8 mouse cellular contexts compared by ENCODE assay signal in genomic region chr6:128102296-128102999, GRCm38 (mm10). TPM values are rescaled to one million over a fixed set of nuclear protein-coding genes. Genes with fewer than 3 reads are reported as not detected.
DNase-seq lines count a peak whose midpoint lies in the region; ATAC-seq and TF ChIP-seq lines count a peak whose summit lies in the region.

No protein-coding gene starts in this region.

- DNase-seq in left cerebral cortex, adult 2 months (ENCODE audit: extremely low spot score in 1 of 2, low spot score in 2 of 2), result no peak
- no peak for DNase-seq in left cerebral cortex, adult 8-10 months (ENCODE audit: low spot score in 2 of 2)
- DNase-seq in embryonic facial prominence, embryonic 14.5 days (ENCODE audit: low spot score), result peak; percentile 39
- DNase-seq in kidney, adult 11 months, result peak; percentile 92
- peak; percentile 89 for DNase-seq in lung, postnatal 10 days
- no peak for DNase-seq in ovary, postnatal 36 days (ENCODE audit: low spot score)

- intact Hi-C loops in left cerebral cortex, adult 2 months (cut with DNase I), result no loop called here

- no peak overlapping the region for H3K9ac ChIP-seq in embryonic facial prominence, embryonic 14.5 days (ENCODE audit: low read depth, low read length)

- no peaks in the 10 kb centered on the region for H3K27me3 ChIP-seq in embryonic facial prominence, embryonic 14.5 days (replicated peaks; ENCODE audit: control insufficient read depth, insufficient read depth, low read length)

- H3K4me3 ChIP-seq in left cerebral cortex, adult 2 months, result no peak overlapping the region
- no peak overlapping the region for H3K4me3 ChIP-seq in embryonic facial prominence, embryonic 14.5 days (ENCODE audit: low read depth, low read length)

- 34% methylated on average over 6 of the region's 6 CpGs for WGBS in embryonic facial prominence, embryonic 14.5 days

- no peak overlapping the region for H3K4me2 ChIP-seq in embryonic facial prominence, embryonic 14.5 days (ENCODE audit: low read depth, low read length)

- H3K27ac ChIP-seq in left cerebral cortex, adult 2 months, result peak overlapping the region; percentile 53
- H3K27ac ChIP-seq in embryonic facial prominence, embryonic 14.5 days (replicated peaks; ENCODE audit: low read depth, low read length), result 0 out of 2 replicates have a peak overlapping the region, but pooled peaks have one; percentile 0

- H3K36me3 ChIP-seq in embryonic facial prominence, embryonic 14.5 days (ENCODE audit: control insufficient read depth, insufficient read depth, low read length), result no peaks in the 10 kb centered on the region

- H3K9me3 ChIP-seq in embryonic facial prominence, embryonic 14.5 days (ENCODE audit: control insufficient read depth, low read length), result no peaks in the 10 kb centered on the region

- H3K4me1 ChIP-seq in embryonic facial prominence, embryonic 14.5 days (ENCODE audit: control insufficient read depth, insufficient read depth, low read length), result peaks cover 51% of the 10 kb centered on the region

- no peak for ATAC-seq in embryonic facial prominence, embryonic 14.5 days (ENCODE audit: low read depth)
- ATAC-seq in monocyte, adult 5-6 weeks (replicated peaks; ENCODE audit: insufficient number of reproducible peaks, low FRiP score, low TSS enrichment, poor library complexity, severe bottlenecking), result no peak
- no peak for ATAC-seq in megakaryocyte progenitor cell, adult 5-6 weeks (replicated peaks; ENCODE audit: poor library complexity)

- no peak for TF ChIP-seq CTCF in left cerebral cortex, adult 2 months (IDR thresholded peaks at IDR 0.05)

RNA-seq across cellular contexts. Expression of gene Tspan9, which starts 40.9 kb away (rescaled TPM):
- total RNA-seq in left cerebral cortex, adult 2 months (2021), result 10 to 100 TPM; 53.0 to 57.6 TPM
- total RNA-seq in left cerebral cortex, adult 8-10 months (2022), result 10 to 100 TPM; 45.6 to 54.7 (median 49.0) TPM
- 130 and 151 TPM in 2 replicates for polyA plus RNA-seq in embryonic facial prominence, embryonic 14.5 days (2014; fragmentation: Nextera tagmentation; extraction: Ambion mirVana)
- total RNA-seq in monocyte, adult 5-6 weeks (2017), result 0.67 to 5.3 TPM (median 3.0 TPM) in 3 replicates
- 0.71 and 2.7 TPM in 2 replicates for total RNA-seq in megakaryocyte progenitor cell, adult 5-6 weeks (2015)
- total RNA-seq in megakaryocyte progenitor cell, adult 5-6 weeks (2017), result 2.8 and 4.4 TPM in 2 replicates

Comparison
In these comparisons a context has a peak if more than half of its experiments do, and no peak if none do; other contexts are left out.
1. DNase-seq: peak in embryonic facial prominence, embryonic 14.5 days (single experiment), kidney, adult 11 months (single experiment) and lung, postnatal 10 days (single experiment); none in left cerebral cortex, adult 2 months (0 of 2), left cerebral cortex, adult 8-10 months (0 of 2) and ovary, postnatal 36 days (single experiment).